Mouse (Mus musculus): ENCODE data around the gene Spdef. TPM values are rescaled to one million over a fixed set of nuclear protein-coding genes. Genes with fewer than 3 reads are reported as not detected.
A peak's percentile ranks its signal among the peaks of the same experiment; 100 is the strongest.

The Spdef gene
- polyA plus RNA-seq, 1 experiment from 2014 or later: 1.2 TPM

DNA sequence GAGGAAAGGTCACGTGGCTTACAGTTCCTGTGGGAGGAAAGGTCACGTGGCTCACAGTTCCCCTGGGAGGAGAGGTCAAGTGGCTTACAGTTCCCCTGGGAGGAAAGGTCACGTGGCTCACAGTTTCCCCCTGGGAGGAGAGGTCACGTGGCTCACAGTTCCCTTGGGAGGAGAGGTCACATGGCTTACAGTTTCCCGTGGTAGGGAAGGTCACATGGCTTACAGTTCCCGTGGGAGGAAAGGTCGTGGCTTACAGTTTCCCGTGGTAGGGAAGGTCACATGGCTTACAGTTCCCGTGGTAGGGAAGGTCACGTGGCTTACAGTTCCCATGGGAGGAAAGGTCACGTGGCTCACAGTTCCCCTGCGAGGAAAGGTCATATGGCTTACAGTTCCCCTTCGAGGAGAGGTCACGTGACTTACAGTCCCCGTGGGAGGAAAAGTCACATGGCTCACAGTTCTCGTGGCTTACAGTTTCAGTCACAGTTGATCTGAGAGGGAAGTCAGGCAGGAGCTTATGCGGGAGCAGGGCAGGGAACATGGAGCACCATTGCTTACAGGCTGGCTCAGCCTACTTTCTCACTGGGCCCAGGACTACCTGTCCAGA, 29.0 kb downstream of the Spdef start:
- no peak for ATAC-seq

DNA sequence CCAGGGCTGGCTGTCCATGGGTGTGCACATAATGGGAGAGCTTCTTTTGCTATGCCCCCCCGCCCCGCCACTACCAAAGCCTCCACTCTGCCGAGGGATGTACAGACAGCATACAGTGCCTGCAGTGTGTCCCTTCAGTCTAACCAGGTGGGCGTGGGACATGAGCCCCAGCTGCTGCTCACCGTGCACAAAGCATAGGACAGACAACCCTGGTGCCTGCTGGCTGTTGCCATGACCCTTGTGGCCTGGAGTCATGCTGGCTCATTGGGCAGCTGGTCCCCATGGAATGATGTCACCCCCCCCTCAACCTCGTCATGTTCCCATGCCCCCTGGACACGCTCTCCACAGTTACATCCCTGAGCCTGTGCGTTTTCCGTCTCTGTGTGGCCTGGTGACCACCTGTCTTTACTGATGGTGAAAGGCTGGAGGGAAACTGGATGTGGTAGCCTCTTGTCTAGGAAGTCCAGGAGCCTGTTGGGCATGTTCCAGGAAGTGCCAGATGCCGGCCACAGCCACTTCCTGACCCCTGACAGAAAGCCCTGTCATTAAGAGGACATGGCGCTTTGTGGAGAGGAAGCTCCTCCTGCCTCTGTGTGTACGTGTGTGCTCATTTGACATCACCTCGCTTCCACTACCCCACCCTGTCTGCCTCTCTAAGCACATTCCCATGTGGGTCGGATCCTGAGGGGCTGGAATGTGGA, 37.6 kb downstream of the Spdef start:
- H3K4me1 ChIP-seq (ENCODE audit: insufficient read depth, low read depth, low read length): no peaks in the 10 kb centered on the region
- DNase-seq (ENCODE audit: low spot score) (peak; percentile 16), ATAC-seq (0 out of 2 replicates have a peak, but pooled peaks have one; percentile 16)
- WGBS: 61% methylated on average over 14 of the region's 14 CpGs
- H3K9me3 ChIP-seq (ENCODE audit: low read length): no peaks in the 10 kb centered on the region
- 0 out of 2 replicates have a peak, but pooled peaks cover 7% of the 10 kb centered on the region for H3K27me3 ChIP-seq (replicated peaks; ENCODE audit: insufficient read depth, low read length)
- no peak overlapping the region for H3K4me3 ChIP-seq (ENCODE audit: low read depth, low read length)
- H3K27ac ChIP-seq (ENCODE audit: low read length): no peak overlapping the region
- no peak for TF ChIP-seq CTCF (IDR thresholded peaks at IDR 0.05)
- TF ChIP-seq EP300 (IDR thresholded peaks at IDR 0.05): no peak
- H3K9ac ChIP-seq (replicated peaks; ENCODE audit: low read depth): no peak overlapping the region
- H3K36me3 ChIP-seq (ENCODE audit: insufficient read depth, low read length): no peaks in the 10 kb centered on the region
- H3K4me2 ChIP-seq (replicated peaks; ENCODE audit: low read depth, low read length): no peak overlapping the region

More for the DNA sequence above, 29.0 kb downstream of the Spdef start:
- Histone ChIP-seq H3K4me3 (ENCODE audit: low read depth, low read length) (no peak overlapping the region), H3K9me3 (ENCODE audit: low read length) (no peaks in the 10 kb centered on the region), H3K4me1 (ENCODE audit: insufficient read depth, low read depth, low read length) (no peaks in the 10 kb centered on the region), H3K27ac (ENCODE audit: low read length) (no peak overlapping the region), H3K36me3 (ENCODE audit: insufficient read depth, low read length) (no peaks in the 10 kb centered on the region), H3K9ac (replicated peaks; ENCODE audit: low read depth) (no peak overlapping the region), H3K4me2 (replicated peaks; ENCODE audit: low read depth, low read length) (no peak overlapping the region), H3K27me3 (replicated peaks; ENCODE audit: insufficient read depth, low read length) (no peaks in the 10 kb centered on the region; the same call in 1 of the 2 replicates)
- DNase-seq (ENCODE audit: low spot score): no peak
- WGBS: 85% methylated on average over 17 of the region's 17 CpGs
- TF ChIP-seq CTCF (IDR thresholded peaks at IDR 0.05): no peak
- no peak for TF ChIP-seq EP300 (IDR thresholded peaks at IDR 0.05)

DNA sequence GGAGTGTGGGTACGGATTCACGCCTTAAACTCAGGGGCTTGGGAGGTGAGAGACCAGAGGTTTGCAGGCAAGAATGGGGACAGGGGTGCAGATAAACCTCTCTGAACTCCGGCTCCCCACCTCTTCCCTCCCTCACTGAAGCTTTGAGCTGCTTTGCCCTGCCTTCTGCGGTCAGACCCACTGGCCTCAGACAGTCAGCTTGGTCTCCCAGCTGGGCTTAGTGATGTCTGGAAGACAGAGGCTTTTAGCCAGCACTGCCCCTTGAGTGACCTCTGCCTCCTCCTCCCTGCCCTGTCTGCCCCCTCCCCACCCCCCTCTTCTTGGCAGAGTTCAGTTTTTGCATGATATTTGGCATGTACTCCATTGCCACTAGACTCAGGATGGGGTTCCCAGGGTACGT, 42.4 kb downstream of the Spdef start:
- Histone ChIP-seq H3K27me3 (replicated peaks; ENCODE audit: insufficient read depth, low read length) (peaks cover 17% of the 10 kb centered on the region; the same call in 1 of the 2 replicates), H3K9ac (replicated peaks; ENCODE audit: low read depth) (no peak overlapping the region), H3K4me1 (ENCODE audit: insufficient read depth, low read depth, low read length) (no peaks in the 10 kb centered on the region), H3K9me3 (ENCODE audit: low read length) (no peaks in the 10 kb centered on the region), H3K27ac (ENCODE audit: low read length) (no peak overlapping the region), H3K4me2 (replicated peaks; ENCODE audit: low read depth, low read length) (no peak overlapping the region), H3K4me3 (ENCODE audit: low read depth, low read length) (no peak overlapping the region), H3K36me3 (ENCODE audit: insufficient read depth, low read length) (no peaks in the 10 kb centered on the region)
- DNase-seq (ENCODE audit: low spot score) (no peak), ATAC-seq (no peak)
- TF ChIP-seq EP300 (IDR thresholded peaks at IDR 0.05) (no peak), CTCF (IDR thresholded peaks at IDR 0.05) (no peak)
- WGBS: 33% methylated on average over 5 of the region's 5 CpGs

DNA sequence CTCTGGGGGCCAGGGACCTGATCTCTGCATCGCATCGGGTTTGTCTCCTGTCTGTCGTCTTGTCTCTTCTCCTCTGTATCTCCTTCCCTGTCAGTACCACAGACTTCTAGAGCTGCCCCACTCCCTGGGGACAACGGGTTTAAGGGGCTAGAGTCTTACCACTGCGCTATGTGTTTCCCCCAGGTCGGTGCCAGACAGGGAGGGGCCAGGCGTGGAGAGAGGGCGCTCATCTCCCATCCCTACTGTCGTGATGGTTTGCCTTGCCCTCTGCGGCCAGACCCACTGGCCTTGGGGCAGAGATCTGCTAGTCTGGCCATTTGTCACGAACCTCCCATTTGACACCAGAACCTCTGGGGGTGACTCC, 43.2 kb downstream of the Spdef start:
- H3K27me3 ChIP-seq (replicated peaks; ENCODE audit: insufficient read depth, low read length): peaks cover 17% of the 10 kb centered on the region; the same call in 1 of the 2 replicates
- 0 out of 2 replicates have a peak, but pooled peaks have one; percentile 12 for ATAC-seq

DNA sequence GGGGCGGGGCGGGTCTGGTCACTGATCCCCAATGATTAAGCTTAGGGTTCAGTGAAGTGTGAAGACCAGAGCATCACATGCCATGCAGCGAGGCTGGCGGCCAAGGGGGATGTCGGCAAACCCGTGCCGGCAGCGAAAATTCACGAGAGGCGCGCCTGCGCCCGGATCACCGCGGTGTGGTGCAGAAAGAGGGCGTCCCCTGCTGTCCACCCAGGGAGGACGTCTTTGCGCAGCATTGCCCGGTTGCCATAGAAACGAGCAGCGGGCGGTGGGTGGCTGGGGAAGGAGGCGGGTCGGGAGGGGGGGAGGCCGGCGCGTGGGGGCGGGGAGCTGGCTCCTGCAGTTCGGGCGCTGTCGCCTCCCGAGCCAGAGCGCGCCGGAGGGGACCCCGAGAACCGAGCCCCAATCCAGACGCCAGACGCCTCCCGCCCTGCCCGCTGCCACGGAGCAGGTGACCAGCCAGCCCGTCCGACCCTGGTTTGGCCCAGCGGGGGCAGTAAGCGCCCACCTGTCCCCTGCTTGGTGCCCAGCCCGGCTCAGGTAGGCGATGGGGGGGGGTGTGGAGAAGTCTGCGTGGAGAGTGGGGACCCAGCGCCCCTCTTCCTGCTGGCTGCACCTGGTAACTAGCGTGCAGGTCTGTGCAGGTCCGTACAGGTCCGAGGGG, 43.7 kb downstream of the Spdef start:
- DNase-seq (ENCODE audit: low spot score) (peak; percentile 76), ATAC-seq (peak; percentile 61; the same call in 1 of the 2 replicates)
- Histone ChIP-seq H3K27ac (ENCODE audit: low read length) (no peak overlapping the region), H3K36me3 (ENCODE audit: insufficient read depth, low read length) (no peaks in the 10 kb centered on the region), H3K4me3 (ENCODE audit: low read depth, low read length) (peak overlapping the region; percentile 27), H3K4me1 (ENCODE audit: insufficient read depth, low read depth, low read length) (no peaks in the 10 kb centered on the region), H3K27me3 (replicated peaks; ENCODE audit: insufficient read depth, low read length) (peaks cover 17% of the 10 kb centered on the region; the same call in 1 of the 2 replicates), H3K9ac (replicated peaks; ENCODE audit: low read depth) (no peak overlapping the region), H3K9me3 (ENCODE audit: low read length) (no peaks in the 10 kb centered on the region), H3K4me2 (replicated peaks; ENCODE audit: low read depth, low read length) (peak overlapping the region; percentile 56)
- WGBS: under 1% methylated on average over 42 of the region's 53 CpGs
- TF ChIP-seq CTCF (IDR thresholded peaks at IDR 0.05): peak; percentile 60
- no peak for TF ChIP-seq EP300 (IDR thresholded peaks at IDR 0.05)

More for the DNA sequence above, 43.2 kb downstream of the Spdef start:
- Histone ChIP-seq H3K9me3 (ENCODE audit: low read length) (no peaks in the 10 kb centered on the region), H3K4me2 (replicated peaks; ENCODE audit: low read depth, low read length) (peak overlapping the region; percentile 56), H3K4me3 (ENCODE audit: low read depth, low read length) (peak overlapping the region; percentile 27; the same call in 1 of the 2 replicates), H3K27ac (ENCODE audit: low read length) (no peak overlapping the region), H3K4me1 (ENCODE audit: insufficient read depth, low read depth, low read length) (no peaks in the 10 kb centered on the region), H3K9ac (replicated peaks; ENCODE audit: low read depth) (no peak overlapping the region), H3K36me3 (ENCODE audit: insufficient read depth, low read length) (no peaks in the 10 kb centered on the region)
- no peak for DNase-seq (ENCODE audit: low spot score)
- 2% methylated on average over 11 of the region's 11 CpGs for WGBS
- no peak for TF ChIP-seq CTCF (IDR thresholded peaks at IDR 0.05)

Data from lung, postnatal 0 days (tissue).